Mouse (Mus musculus): ENCODE results near the gene Rac1.

The Rac1 gene

GRCm38 (mm10) chr5:143495708-143496107 lies 32.1 kb downstream of the Rac1 start:
- DNase-seq (ENCODE audit: low read depth, low spot score) = no peak

DNA sequence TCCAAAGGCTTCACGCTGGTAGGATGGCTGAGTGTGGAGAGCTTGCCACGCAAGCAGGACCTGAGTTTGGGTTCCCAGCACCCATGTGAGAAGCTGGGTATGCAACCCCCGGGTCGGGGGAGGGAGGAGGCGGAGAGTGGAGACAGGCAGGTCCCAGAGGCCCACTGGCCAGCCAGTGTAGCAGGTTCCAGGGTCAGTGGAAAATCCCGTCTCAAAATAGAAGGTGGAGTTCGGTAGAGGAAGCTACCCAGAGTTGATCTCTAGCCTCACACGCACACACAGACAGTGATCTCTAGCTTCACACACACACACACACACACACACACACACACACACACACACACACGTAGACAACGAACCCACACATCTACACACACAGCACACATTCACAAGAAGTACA lies 34.7 kb downstream of the Rac1 start:
- no peak for DNase-seq (ENCODE audit: low read depth, low spot score)

DNA sequence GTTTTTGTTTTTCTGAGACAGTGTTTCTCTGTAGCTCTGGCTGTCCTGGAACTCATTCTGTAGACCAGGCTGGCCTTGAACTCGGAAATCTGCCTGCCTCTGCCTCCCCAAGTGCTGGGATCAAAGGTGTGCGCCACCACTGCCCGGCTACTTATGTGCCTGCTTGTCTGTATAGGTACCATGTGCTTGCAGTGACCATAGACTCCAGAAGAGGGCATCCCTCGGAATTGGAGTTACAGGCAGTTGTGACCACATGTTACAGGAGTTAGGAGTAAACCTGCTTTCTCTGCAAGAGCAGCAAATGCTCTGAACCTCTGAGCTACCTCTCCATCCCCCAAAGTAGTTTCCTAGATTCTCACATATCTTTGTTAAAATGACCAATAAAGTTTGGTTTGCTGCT lies 36.1 kb downstream of the Rac1 start:
- no peak for DNase-seq (ENCODE audit: low read depth, low spot score)

DNA sequence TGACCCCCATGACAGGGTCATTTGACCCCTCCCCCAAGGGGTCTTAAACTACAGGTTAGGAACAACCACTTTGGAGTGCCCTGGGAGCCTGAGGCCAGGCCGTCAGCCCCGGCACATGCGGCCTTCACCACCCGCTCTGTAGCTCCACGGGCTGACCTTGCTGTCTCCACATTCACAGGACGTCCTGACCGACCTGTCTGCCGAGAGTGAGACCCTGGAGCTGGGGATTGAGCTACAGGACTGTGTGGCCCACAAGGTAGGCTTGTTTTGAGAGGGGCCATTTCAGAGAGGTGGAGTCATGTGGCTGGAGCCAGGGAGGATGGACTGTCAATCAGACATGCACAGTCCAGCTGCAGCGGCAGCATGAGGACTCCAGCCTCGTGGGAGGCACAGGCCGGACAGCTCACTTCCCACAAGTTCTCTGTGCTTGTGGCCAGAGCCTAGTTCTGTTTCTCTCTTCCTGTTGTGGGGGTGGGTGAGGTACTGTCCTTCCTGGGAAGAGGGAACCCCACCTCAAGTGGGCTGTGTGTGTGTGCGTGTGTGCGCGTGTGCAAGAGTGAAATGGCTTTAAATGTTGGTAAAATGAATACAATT lies 38.0 kb downstream of the Rac1 start:
- no peak for DNase-seq (ENCODE audit: low read depth, low spot score)

DNA sequence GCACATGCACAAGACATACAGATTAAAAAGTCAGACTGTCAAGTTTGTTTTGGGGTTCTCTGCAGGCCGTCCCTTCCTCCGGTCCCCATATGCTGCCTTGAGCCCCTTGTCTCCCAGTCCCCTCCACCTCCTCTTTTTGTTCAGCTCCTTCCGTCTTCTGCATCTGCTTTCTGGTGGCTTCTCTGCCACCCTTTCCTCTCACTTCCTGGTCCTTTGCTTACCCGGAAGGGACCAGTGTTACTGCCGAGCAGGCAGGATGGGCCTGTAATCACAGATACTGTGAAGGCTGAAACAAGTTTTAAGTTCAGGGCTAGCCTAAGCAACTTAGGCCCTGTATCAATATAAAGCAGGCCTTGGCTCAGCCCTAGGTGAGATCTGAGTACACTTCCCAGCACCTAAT lies 39.8 kb downstream of the Rac1 start:
- no peak for DNase-seq (ENCODE audit: low read depth, low spot score)

DNA sequence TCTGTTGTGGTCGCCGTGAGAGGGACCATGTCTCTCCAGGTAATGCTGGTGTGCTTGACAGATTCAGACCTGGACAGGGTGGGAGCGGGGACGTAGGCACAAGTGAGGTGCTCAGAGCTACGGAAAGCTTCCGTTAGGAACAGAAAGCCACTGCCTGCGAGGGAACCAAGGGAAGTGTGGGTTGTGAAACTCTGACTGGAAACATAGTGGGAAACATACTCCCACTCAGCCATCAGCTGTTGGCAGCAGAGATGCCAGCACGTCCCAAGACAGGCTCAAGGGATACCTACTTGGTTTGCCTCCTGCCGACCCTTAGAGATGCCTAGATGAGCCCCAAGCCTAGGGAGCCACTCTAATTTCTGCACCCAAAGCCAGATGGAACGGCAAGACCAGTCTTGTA lies 40.6 kb downstream of the Rac1 start:
- DNase-seq (ENCODE audit: low read depth, low spot score) = no peak

- DNase-seq (ENCODE audit: low read depth, low spot score) = no peak
These were observed 42.9 kb downstream of the Rac1 start for GRCm38 (mm10) chr5:143484955-143485354.

GRCm38 (mm10) chr5:143477901-143478300 lies 49.9 kb downstream of the Rac1 start:
- no peak for DNase-seq (ENCODE audit: low read depth, low spot score)

DNA sequence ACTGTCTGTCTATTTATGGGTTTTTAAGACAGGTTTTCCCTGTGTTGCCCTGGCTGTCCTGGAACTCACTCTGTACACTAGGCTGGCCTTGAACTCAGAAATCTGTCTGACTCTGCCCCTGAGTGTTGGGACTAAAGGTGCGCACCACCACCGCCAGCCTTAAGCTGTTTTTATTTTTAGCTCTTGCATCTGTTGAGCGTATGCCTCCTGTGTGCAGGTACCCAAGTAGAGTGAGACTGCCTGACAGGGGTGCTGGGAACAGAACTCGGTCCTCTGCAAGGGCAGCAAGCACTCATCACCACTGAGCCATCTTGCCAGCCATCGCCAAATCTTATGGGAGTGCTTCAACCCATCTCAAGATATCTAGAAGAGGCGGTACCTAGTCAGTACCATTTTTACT lies 51.8 kb downstream of the Rac1 start:
- no peak for DNase-seq (ENCODE audit: low read depth, low spot score)

DNA sequence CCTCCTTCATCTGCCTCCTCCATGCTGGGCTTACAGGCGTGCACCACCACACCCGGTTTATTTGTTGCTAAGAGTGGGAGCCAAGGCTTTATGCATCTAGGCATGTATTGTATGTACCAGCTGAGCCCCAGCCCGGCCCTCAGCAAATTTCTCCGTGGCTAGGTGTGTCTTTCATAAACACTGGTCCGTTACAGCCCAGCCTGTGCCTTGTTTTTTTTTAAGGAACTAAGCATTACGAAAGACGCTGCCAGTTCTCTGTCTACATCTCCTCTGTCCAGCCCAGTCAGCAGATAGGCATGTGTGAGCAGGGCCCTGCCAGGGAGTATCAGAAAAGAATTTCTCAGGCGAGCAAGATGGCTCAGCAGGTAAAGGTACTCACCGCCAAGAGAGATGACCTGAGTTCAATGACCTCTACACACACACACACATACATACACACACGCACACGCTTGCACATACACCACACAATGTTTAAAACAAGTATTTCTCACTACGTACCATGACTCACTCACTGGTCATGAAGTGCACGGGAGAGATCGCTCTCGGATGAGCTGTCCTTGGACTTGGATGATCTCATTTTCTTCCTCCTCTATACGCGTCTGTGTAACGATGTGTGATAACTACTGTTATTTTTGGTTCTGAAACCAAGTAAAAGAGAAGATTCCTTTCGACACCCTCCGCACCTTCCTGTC lies 52.5 kb downstream of the Rac1 start:
- no peak for DNase-seq (ENCODE audit: low read depth, low spot score)

- no peak for DNase-seq (ENCODE audit: low read depth, low spot score)
These were observed 55.8 kb downstream of the Rac1 start for GRCm38 (mm10) chr5:143471953-143472618.

DNA sequence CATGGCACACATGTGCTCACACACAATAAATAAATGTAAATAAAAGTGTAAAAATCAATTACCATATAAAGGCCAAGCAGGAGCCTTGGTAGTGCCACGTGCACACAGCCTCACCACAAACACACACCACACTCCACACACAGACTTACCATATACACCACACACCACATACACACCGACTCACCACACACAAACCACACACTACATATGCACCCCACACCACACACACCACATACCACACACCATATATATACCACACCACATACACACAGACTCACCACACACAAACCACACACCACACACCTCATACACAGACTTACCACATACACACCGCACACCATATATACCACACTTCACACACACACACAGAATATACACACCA lies 56.7 kb downstream of the Rac1 start:
- no peak for DNase-seq (ENCODE audit: low read depth, low spot score)

- DNase-seq (ENCODE audit: low read depth, low spot score) = no peak
These were observed 57.2 kb downstream of the Rac1 start for GRCm38 (mm10) chr5:143470421-143471164.

DNA sequence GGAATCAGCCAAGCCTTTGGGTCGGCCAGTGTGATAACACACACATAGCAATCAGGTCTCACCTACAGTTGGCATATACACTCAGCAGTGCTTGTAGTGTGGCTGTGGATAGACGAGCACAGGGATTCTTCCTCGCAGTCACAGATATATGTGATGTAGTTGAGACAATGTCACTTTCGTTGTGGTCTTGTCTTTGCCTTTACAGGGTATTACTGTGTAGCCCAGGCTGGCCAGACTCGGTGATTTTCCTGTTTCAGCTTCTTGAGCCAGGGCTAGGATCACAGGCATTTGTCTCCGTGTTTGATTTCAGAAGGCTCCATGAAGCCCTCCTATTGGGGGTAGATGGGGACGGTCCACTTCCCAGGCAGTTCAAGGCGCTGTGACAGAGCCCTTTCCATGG lies 58.2 kb downstream of the Rac1 start:
- no peak for DNase-seq (ENCODE audit: low read depth, low spot score)

GRCm38 (mm10) chr5:143467931-143468330 lies 59.9 kb downstream of the Rac1 start:
- no peak for DNase-seq (ENCODE audit: low read depth, low spot score)

GRCm38 (mm10) chr5:143466891-143467669 lies 60.8 kb downstream of the Rac1 start:
- DNase-seq (ENCODE audit: low read depth, low spot score) = no peak

GRCm38 (mm10) chr5:143465156-143466085 lies 62.4 kb downstream of the Rac1 start:
- DNase-seq (ENCODE audit: low read depth, low spot score) = no peak

GRCm38 (mm10) chr5:143464757-143465118 lies 63.1 kb downstream of the Rac1 start:
- no peak for DNase-seq (ENCODE audit: low read depth, low spot score)

- DNase-seq (ENCODE audit: low read depth, low spot score) = peak; percentile 87
These were observed 63.6 kb downstream of the Rac1 start, which contains the start of gene Daglb for GRCm38 (mm10) chr5:143464100-143464756. TSS of gene Daglb (plus strand) at chr5:143464584.

GRCm38 (mm10) chr5:143463671-143464070 lies 64.2 kb downstream of the Rac1 start:
- no peak for DNase-seq (ENCODE audit: low read depth, low spot score)
